Mouse (Mus musculus) urinary bladder, adult 18-20 months (tissue): Measurements from ENCODE around the gene Nckap5.
A peak's percentile ranks its signal among the peaks of the same experiment; 100 is the strongest.

Experiments used
- DNase-seq, 2 experiments: peaks; one replicate each; pipeline ENCODE4 v3.0.0; 2022; ENCODE audit warnings: low spot score in 2 of 2, mixed read lengths in 2 of 2

Gene Nckap5

DNA sequence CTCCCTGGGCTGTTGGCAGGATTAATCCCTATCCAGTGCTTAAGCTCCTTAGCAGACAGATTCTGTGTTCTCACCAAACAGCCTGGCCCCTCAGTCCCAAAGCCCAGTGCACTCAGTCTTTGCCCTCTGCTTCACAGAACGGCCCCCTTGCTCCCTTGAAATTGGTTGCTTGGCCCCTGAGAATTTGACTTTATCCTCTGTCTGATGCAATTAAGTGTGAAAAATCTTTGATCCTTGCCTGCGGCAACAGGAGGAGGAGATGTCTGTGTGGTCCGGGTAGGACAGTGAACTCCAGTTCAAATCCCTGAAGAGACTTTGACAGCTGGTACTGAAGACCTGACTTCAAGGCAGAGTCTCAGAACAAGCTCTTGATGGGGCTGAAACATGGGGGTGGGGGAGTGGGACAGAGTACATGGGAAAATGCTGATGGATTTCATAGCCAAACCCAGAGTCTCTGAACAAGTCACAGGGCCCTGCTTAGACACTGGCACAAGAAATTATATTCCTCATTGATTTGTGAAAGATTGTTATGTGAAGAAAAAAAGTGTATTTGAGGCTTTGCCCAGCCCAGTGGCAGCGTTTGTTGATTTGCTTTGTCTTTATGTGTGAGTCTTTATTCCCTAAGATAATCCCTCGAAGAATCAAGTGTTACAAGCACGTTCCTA, 65.0 kb downstream of the Nckap5 start:
- no peak for DNase-seq

GRCm38 (mm10) chr1:126764201-126764600, 66.4 kb downstream of the Nckap5 start:
- no peak for DNase-seq

DNA sequence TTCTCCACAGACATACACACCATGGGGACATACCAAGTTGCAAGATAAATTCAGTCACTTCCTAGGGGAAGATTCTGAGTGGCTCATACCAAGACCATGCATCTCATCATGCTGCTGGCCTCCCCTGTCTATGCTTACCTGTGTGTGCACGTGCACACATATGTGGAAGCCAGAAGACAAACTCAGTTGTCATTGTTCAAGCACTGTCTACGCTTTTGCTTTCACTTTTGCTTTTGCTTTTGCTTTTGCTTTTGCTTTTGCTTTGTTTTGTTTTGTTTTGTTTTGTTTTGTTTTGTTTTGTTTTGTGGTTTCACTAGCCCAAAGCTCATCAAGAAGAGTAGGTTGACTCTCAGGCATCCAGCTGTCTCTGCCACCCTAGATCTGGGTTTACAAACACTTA, 67.4 kb downstream of the Nckap5 start:
- no peak for DNase-seq

GRCm38 (mm10) chr1:126760386-126760785, 70.2 kb downstream of the Nckap5 start:
- DNase-seq: no peak

GRCm38 (mm10) chr1:126755682-126756081, 74.9 kb downstream of the Nckap5 start:
- no peak for DNase-seq

DNA sequence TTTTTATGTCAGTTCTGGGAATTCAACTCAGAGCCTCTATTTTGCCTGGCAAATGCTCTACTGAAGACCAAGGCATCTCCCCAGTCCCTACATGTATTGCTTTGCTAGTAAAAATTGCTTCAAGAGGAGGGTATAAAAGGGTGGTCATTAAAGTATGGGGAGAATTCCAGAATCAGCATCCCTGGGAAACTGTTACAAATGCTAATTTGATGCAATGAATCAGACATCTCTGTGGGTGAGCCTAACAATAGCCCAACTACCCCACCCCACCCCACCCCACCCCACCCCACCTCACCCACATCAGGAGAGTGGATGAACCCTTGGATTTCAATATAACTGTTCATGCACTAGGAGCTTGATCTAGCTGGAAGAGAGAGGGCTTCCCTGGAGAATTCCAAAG, 77.0 kb downstream of the Nckap5 start:
- DNase-seq: no peak

DNA sequence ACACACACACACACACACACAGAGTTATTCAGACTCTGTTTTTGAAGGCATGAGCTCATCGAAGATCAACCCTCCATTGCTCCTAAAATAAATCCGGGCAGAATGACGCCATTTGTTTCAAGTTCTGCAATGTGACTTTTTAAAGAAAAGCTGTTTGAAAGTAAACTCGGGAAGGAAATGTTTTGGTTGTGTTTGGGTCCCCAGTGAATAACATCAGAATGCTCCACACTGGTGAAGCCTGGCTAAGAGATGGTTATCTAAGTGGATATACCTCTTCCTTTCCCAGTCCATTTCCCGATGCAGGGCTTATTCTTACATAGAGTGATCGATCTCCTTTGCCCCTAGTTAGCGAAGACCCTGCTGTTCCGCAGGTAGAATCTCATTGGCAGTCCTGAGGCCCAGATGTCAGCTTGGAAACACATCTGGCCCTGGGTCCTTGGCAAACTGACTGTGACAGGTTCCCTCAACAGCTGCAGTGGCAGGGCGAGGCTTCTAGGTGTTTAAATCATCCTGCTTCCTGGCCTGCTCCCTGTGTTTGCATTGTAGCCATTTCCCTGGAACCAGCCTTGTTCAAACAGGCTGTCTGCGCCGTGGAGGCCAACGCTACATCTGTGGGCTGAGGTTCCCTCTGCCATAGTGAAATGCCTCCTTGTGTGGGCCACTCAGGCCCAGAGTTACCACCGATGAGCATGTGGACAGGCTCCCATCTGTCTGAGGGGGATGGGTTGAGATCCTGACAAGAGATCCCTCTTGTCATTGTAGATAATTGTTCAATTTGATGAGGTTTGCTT, 78.2 kb downstream of the Nckap5 start:
- DNase-seq: no peak

DNA sequence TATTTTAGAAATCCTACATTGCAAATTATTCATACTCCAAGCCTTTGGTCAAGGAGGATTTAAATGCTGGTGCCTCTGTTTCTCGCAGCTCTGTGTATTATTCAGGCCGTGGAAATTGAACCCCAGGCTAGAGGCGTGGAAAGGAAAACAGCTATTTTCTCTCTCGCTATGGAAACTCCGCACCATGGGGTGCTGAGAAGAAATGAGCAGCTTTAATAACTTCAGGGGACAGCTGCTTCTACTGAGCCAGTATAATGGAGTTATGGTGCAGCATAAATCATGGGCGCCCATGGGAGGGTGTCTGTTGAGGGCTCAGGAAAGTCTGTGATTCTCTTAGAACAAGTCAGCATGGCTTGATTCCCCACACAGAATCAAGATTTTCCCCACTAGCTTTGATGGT, 79.5 kb downstream of the Nckap5 start:
- DNase-seq: no peak

- no peak for DNase-seq
Observed at GRCm38 (mm10) chr1:126750156-126750555, 80.4 kb downstream of the Nckap5 start.

- DNase-seq: no peak
Observed at GRCm38 (mm10) chr1:126747914-126748313, 82.7 kb downstream of the Nckap5 start.

DNA sequence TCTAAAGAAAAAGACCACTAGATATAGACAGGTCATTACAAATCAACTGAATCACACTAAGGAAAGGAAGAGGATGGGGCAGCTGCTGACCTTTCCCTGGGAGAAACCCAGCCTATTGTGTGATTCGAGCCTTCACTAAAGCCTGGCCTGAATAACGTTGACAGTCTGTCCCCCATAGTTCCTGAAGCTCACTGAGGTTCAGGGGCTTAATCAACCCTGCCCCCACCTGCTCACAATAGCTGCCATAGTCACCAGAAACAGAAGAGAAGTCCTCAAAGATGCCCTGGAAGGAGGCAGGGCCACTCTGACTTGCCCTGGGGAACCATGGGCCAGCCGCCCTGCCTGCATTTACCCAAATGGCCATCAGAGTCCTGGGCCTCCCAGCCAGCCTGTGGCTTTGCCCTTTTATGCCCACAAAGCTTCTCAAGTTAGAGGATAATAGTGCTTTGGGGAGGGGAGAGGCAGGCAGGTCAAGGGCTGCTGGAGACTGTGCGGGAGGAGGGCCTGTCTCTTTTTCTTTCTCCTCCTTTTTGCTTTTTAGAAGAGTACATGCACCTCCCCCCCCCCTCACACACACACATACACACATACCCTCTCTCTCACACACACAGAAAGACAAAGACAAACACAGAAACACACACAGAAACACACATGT, 85.0 kb downstream of the Nckap5 start:
- DNase-seq: no peak

GRCm38 (mm10) chr1:126744631-126745305, 85.8 kb downstream of the Nckap5 start:
- no peak for DNase-seq

DNA sequence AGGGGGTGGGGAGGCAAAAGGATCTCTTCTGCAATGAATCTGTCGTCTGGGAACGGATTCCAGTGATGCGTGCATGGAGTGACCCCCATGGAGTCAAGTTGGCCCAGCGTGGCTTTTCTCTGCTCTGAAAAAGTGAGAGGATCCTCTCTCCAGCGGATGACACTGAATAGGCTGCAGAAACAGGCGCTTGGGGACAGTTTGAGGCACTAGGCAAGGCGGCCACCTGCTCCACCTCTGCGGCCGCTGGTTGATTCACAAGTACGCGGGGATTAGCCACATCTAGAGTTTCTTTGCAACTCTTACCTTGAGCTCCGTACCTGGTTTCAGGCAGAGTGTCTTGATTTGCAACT, 92.3 kb downstream of the Nckap5 start:
- no peak for DNase-seq

DNA sequence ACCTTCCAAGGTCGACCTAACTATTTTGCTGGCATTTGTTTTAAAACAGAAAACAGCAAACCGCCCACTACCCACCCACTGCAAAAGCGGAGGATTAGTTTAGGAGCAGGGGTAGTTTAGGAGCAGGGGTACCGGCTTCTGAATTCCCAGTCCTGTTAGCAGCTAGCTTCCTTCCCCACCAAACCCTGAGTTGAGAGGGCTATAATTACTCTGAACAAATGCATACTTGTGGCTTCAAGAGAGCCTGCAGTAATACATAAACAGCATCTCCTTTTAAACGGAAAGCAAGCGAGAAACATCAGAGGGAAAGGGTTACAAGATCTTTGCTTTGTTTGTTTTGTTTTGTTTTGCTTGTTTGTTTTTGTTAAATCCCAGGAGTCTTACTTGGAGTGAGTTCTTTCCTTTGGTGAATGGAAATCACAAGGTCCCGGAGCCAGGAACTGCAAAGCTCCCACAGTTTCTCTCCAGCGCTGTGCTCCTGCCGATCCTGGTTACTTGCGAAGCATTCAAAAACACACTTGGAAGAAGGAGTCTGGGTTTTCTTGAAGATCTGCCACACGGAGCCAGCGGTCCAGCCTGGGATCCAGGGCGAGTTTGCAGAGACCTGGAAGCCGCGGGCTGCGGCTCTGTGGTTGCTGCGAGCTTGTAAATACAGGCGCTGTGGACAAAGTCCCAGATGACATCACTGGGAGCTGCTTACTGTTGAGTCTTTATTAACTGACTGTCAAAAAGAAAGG, 92.9 kb downstream of the Nckap5 start:
- peak; percentile 24 to 46 for DNase-seq

- DNase-seq: no peak
Observed at GRCm38 (mm10) chr1:126731691-126732090, 98.9 kb downstream of the Nckap5 start.

GRCm38 (mm10) chr1:126726400-126727055, 104.1 kb downstream of the Nckap5 start:
- no peak for DNase-seq

GRCm38 (mm10) chr1:126725628-126726367, 104.8 kb downstream of the Nckap5 start:
- no peak for DNase-seq

GRCm38 (mm10) chr1:126721917-126722316, 108.7 kb downstream of the Nckap5 start:
- no peak for DNase-seq

- DNase-seq: no peak
Observed at GRCm38 (mm10) chr1:126719733-126720348, 110.8 kb downstream of the Nckap5 start.

GRCm38 (mm10) chr1:126706611-126707010, 124.0 kb downstream of the Nckap5 start:
- no peak for DNase-seq
